Mouse (Mus musculus): ENCODE data around the gene Sumo2. TPM values are rescaled to one million over a fixed set of nuclear protein-coding genes. Genes with fewer than 3 reads are reported as not detected.
A peak's percentile ranks its signal among the peaks of the same experiment; 100 is the strongest.
"Not testable (repeated sequence)": the region's sequence is repeated elsewhere in the genome, so short reads cannot be mapped to it uniquely, and the experiment has no call there.

The Sumo2 gene
- polyA plus RNA-seq, 1 experiment from 2014 or later: 891 TPM

GRCm38 (mm10) chr11:115555717-115556116 is 19.6 kb upstream of the Sumo2 start:
- H3K36me3 ChIP-seq (ENCODE audit: control insufficient read depth, insufficient read depth, low read length): no peaks in the 10 kb centered on the region
- no peak overlapping the region for H3K4me2 ChIP-seq (ENCODE audit: low read length)
- H3K9ac ChIP-seq (ENCODE audit: low read length): no peak overlapping the region
- WGBS: 76% methylated on average over 17 of the region's 17 CpGs
- no peak overlapping the region for H3K27ac ChIP-seq (ENCODE audit: low read depth)
- DNase-seq (ENCODE audit: low spot score) (no peak), ATAC-seq (replicated peaks; ENCODE audit: low FRiP score, low TSS enrichment, low read depth) (no peak)
- no peaks in the 10 kb centered on the region for H3K27me3 ChIP-seq (replicated peaks; ENCODE audit: control insufficient read depth, insufficient read depth, low read length)
- no peaks in the 10 kb centered on the region for H3K9me3 ChIP-seq (ENCODE audit: control insufficient read depth, low read length)
- H3K4me3 ChIP-seq (ENCODE audit: low read depth, low read length): no peak overlapping the region
- no peaks in the 10 kb centered on the region for H3K4me1 ChIP-seq (replicated peaks; ENCODE audit: control insufficient read depth, insufficient read depth, low read length)

- H3K36me3 ChIP-seq (ENCODE audit: control insufficient read depth, insufficient read depth, low read length): no peaks in the 10 kb centered on the region
- H3K27me3 ChIP-seq (replicated peaks; ENCODE audit: control insufficient read depth, insufficient read depth, low read length): no peaks in the 10 kb centered on the region
- WGBS: 62% methylated on average over 4 of the region's 4 CpGs
- H3K9me3 ChIP-seq (ENCODE audit: control insufficient read depth, low read length): no peaks in the 10 kb centered on the region
- H3K4me3 ChIP-seq (ENCODE audit: low read depth, low read length): no peak overlapping the region
- DNase-seq (ENCODE audit: low spot score) (no peak), ATAC-seq (replicated peaks; ENCODE audit: low FRiP score, low TSS enrichment, low read depth) (no peak)
- H3K4me1 ChIP-seq (replicated peaks; ENCODE audit: control insufficient read depth, insufficient read depth, low read length): no peaks in the 10 kb centered on the region
- no peak overlapping the region for H3K27ac ChIP-seq (ENCODE audit: low read depth)
- H3K4me2 ChIP-seq (ENCODE audit: low read length): no peak overlapping the region
- no peak overlapping the region for H3K9ac ChIP-seq (ENCODE audit: low read length)
These were observed 16.7 kb upstream of the Sumo2 start for GRCm38 (mm10) chr11:115552783-115553182.

GRCm38 (mm10) chr11:115543571-115543970 is 7.5 kb upstream of the Sumo2 start:
- Histone ChIP-seq H3K4me2 (ENCODE audit: low read length) (no peak overlapping the region), H3K4me1 (replicated peaks; ENCODE audit: control insufficient read depth, insufficient read depth, low read length) (no peaks in the 10 kb centered on the region), H3K36me3 (ENCODE audit: control insufficient read depth, insufficient read depth, low read length) (no peaks in the 10 kb centered on the region), H3K27ac (ENCODE audit: low read depth) (no peak overlapping the region), H3K27me3 (replicated peaks; ENCODE audit: control insufficient read depth, insufficient read depth, low read length) (no peaks in the 10 kb centered on the region), H3K9ac (ENCODE audit: low read length) (no peak overlapping the region), H3K9me3 (ENCODE audit: control insufficient read depth, low read length) (no peaks in the 10 kb centered on the region), H3K4me3 (ENCODE audit: low read depth, low read length) (no peak overlapping the region)
- 72% methylated on average over 4 of the region's 4 CpGs for WGBS
- DNase-seq (ENCODE audit: low spot score): no peak
- no peak for ATAC-seq (replicated peaks; ENCODE audit: low FRiP score, low TSS enrichment, low read depth)

- Histone ChIP-seq H3K27me3 (replicated peaks; ENCODE audit: control insufficient read depth, insufficient read depth, low read length) (no peaks in the 10 kb centered on the region), H3K4me2 (ENCODE audit: low read length) (no peak overlapping the region), H3K9ac (ENCODE audit: low read length) (no peak overlapping the region), H3K27ac (ENCODE audit: low read depth) (no peak overlapping the region), H3K36me3 (ENCODE audit: control insufficient read depth, insufficient read depth, low read length) (peaks cover 15% of the 10 kb centered on the region), H3K4me3 (ENCODE audit: low read depth, low read length) (no peak overlapping the region), H3K9me3 (ENCODE audit: control insufficient read depth, low read length) (no peaks in the 10 kb centered on the region), H3K4me1 (replicated peaks; ENCODE audit: control insufficient read depth, insufficient read depth, low read length) (peaks cover 8% of the 10 kb centered on the region; the same call in 1 of the 2 replicates)
- no peak for DNase-seq (ENCODE audit: low spot score)
- WGBS: 59% methylated on average over 2 of the region's 2 CpGs
- no peak for ATAC-seq (replicated peaks; ENCODE audit: low FRiP score, low TSS enrichment, low read depth)
These were observed 2.0 kb upstream of the Sumo2 start for GRCm38 (mm10) chr11:115538045-115538444.

- H3K4me3 ChIP-seq (ENCODE audit: low read depth, low read length): peak overlapping the region; percentile 97; the same call in 1 of the 2 replicates
- ATAC-seq (replicated peaks; ENCODE audit: low FRiP score, low TSS enrichment, low read depth): no peak
- peak; percentile 54 for DNase-seq (ENCODE audit: low spot score)
These were observed 936 bp upstream of the Sumo2 start for GRCm38 (mm10) chr11:115536856-115537568.

GRCm38 (mm10) chr11:115535401-115536037 is 557 bp downstream of the Sumo2 start:
- Histone ChIP-seq H3K9ac (ENCODE audit: low read length) (peak overlapping the region; percentile 99), H3K4me3 (ENCODE audit: low read depth, low read length) (peak overlapping the region; percentile 97), H3K9me3 (ENCODE audit: control insufficient read depth, low read length) (no peaks in the 10 kb centered on the region), H3K27me3 (replicated peaks; ENCODE audit: control insufficient read depth, insufficient read depth, low read length) (no peaks in the 10 kb centered on the region), H3K4me2 (ENCODE audit: low read length) (peak overlapping the region; percentile 58), H3K27ac (ENCODE audit: low read depth) (peak overlapping the region; percentile 99), H3K36me3 (ENCODE audit: control insufficient read depth, insufficient read depth, low read length) (peaks cover 38% of the 10 kb centered on the region), H3K4me1 (replicated peaks; ENCODE audit: control insufficient read depth, insufficient read depth, low read length) (peaks cover 8% of the 10 kb centered on the region; the same call in 1 of the 2 replicates)
- DNase-seq (ENCODE audit: low spot score) (peak; percentile 85), ATAC-seq (replicated peaks; ENCODE audit: low FRiP score, low TSS enrichment, low read depth) (peak; percentile 73)
- WGBS: under 1% methylated on average over 55 of the region's 84 CpGs

More at GRCm38 (mm10) chr11:115536856-115537568, 936 bp upstream of the Sumo2 start:
- Histone ChIP-seq H3K4me1 (replicated peaks; ENCODE audit: control insufficient read depth, insufficient read depth, low read length) (peaks cover 8% of the 10 kb centered on the region; the same call in 1 of the 2 replicates), H3K36me3 (ENCODE audit: control insufficient read depth, insufficient read depth, low read length) (peaks cover 25% of the 10 kb centered on the region), H3K9ac (ENCODE audit: low read length) (no peak overlapping the region), H3K9me3 (ENCODE audit: control insufficient read depth, low read length) (no peaks in the 10 kb centered on the region), H3K4me2 (ENCODE audit: low read length) (peak overlapping the region; percentile 48), H3K27me3 (replicated peaks; ENCODE audit: control insufficient read depth, insufficient read depth, low read length) (no peaks in the 10 kb centered on the region), H3K27ac (ENCODE audit: low read depth) (peak overlapping the region; percentile 99)
- WGBS: 83% methylated on average over 10 of the region's 10 CpGs

- Histone ChIP-seq H3K4me2 (ENCODE audit: low read length) (peak overlapping the region; percentile 58), H3K27ac (ENCODE audit: low read depth) (peak overlapping the region; percentile 99; the same call in 1 of the 2 replicates), H3K36me3 (ENCODE audit: control insufficient read depth, insufficient read depth, low read length) (peaks cover 44% of the 10 kb centered on the region), H3K27me3 (replicated peaks; ENCODE audit: control insufficient read depth, insufficient read depth, low read length) (no peaks in the 10 kb centered on the region), H3K9ac (ENCODE audit: low read length) (peak overlapping the region; percentile 99), H3K4me1 (replicated peaks; ENCODE audit: control insufficient read depth, insufficient read depth, low read length) (peaks cover 8% of the 10 kb centered on the region; the same call in 1 of the 2 replicates), H3K4me3 (ENCODE audit: low read depth, low read length) (peak overlapping the region; percentile 97), H3K9me3 (ENCODE audit: control insufficient read depth, low read length) (no peaks in the 10 kb centered on the region)
- ATAC-seq (replicated peaks; ENCODE audit: low FRiP score, low TSS enrichment, low read depth) (no peak), DNase-seq (ENCODE audit: low spot score) (no peak)
- 4% methylated on average over 11 of the region's 11 CpGs for WGBS
These were observed 1.2 kb downstream of the Sumo2 start for GRCm38 (mm10) chr11:115534759-115535371.

- not testable (repeated sequence) for H3K4me2 ChIP-seq (ENCODE audit: low read length); H3K27me3 ChIP-seq (replicated peaks; ENCODE audit: control insufficient read depth, insufficient read depth, low read length); DNase-seq (ENCODE audit: low spot score); H3K9ac ChIP-seq (ENCODE audit: low read length); H3K9me3 ChIP-seq (ENCODE audit: control insufficient read depth, low read length); H3K4me3 ChIP-seq (ENCODE audit: low read depth, low read length); H3K4me1 ChIP-seq (replicated peaks; ENCODE audit: control insufficient read depth, insufficient read depth, low read length); ATAC-seq (replicated peaks; ENCODE audit: low FRiP score, low TSS enrichment, low read depth); H3K27ac ChIP-seq (ENCODE audit: low read depth)
- H3K36me3 ChIP-seq (ENCODE audit: control insufficient read depth, insufficient read depth, low read length): peaks cover 85% of the 10 kb centered on the region
- 74% methylated on average over 3 of the region's 3 CpGs for WGBS
These were observed 9.6 kb downstream of the Sumo2 start for GRCm38 (mm10) chr11:115526446-115526845.

Measured in intestine, embryonic 14.5 days (tissue).